Mouse (Mus musculus): ENCODE results near the gene Rplp2. TPM values are rescaled to one million over a fixed set of nuclear protein-coding genes. Genes with fewer than 3 reads are reported as not detected.
"Not testable (repeated sequence)": the region's sequence is repeated elsewhere in the genome, so short reads cannot be mapped to it uniquely, and the experiment has no call there.

The Rplp2 gene
- polyA plus RNA-seq (2011; ENCODE audit: insufficient read depth, insufficient read length, low read depth, missing spikeins): 2,328 and 2,759 TPM in 2 replicates

GRCm38 (mm10) chr7:141447110-141447991, at the start of gene Rplp2:
Gene Rplp2 (plus strand): TSS chr7:141447370.
- peak within 1 kb of the TSS; percentile 62 for H3K27ac ChIP-seq (ENCODE audit: insufficient read depth, low read length)
- TF ChIP-seq POLR2A (IDR thresholded peaks at IDR 0.05; ENCODE audit: insufficient read depth, low read length) (peak; percentile 73), EP300 (IDR thresholded peaks at IDR 0.05; ENCODE audit: insufficient read depth, low read depth, low read length) (0 out of 2 replicates have a peak, but pooled peaks have one; percentile 10), CTCF (IDR thresholded peaks at IDR 0.05; ENCODE audit: low read depth, low read length) (no peak)
- H3K27me3 ChIP-seq (ENCODE audit: control insufficient read depth, insufficient read depth, low read length, poor library complexity, severe bottlenecking): no peaks in the 10 kb centered on the region
- H3K4me3 ChIP-seq (ENCODE audit: low read depth, low read length): peak within 1 kb of the TSS; percentile 96
- peak within 1 kb of the TSS; percentile 89 for H3K9ac ChIP-seq (ENCODE audit: low read depth, poor library complexity, severe bottlenecking)
- no peaks in the 10 kb centered on the region for H3K9me3 ChIP-seq (replicated peaks; ENCODE audit: control insufficient read depth, insufficient read depth, low read length, poor library complexity, severe bottlenecking)
- H3K36me3 ChIP-seq (ENCODE audit: control insufficient read depth, insufficient read depth, low read length, poor library complexity, severe bottlenecking): peaks cover 43% of the 10 kb centered on the region
- peaks cover 1% of the 10 kb centered on the region for H3K4me1 ChIP-seq (ENCODE audit: control insufficient read depth, insufficient read depth, low read length)

- H3K36me3 ChIP-seq (ENCODE audit: control insufficient read depth, insufficient read depth, low read length, poor library complexity, severe bottlenecking): peaks cover 33% of the 10 kb centered on the region
- no peaks in the 10 kb centered on the region for H3K9me3 ChIP-seq (replicated peaks; ENCODE audit: control insufficient read depth, insufficient read depth, low read length, poor library complexity, severe bottlenecking)
- no peak overlapping the region for H3K27ac ChIP-seq (ENCODE audit: insufficient read depth, low read length)
Measured at GRCm38 (mm10) chr7:141403305-141403704, 43.9 kb upstream of the Rplp2 start.

GRCm38 (mm10) chr7:141405466-141405865, 41.7 kb upstream of the Rplp2 start:
- Histone ChIP-seq H3K9me3 (replicated peaks; ENCODE audit: control insufficient read depth, insufficient read depth, low read length, poor library complexity, severe bottlenecking) (no peaks in the 10 kb centered on the region), H3K9ac (ENCODE audit: low read depth, poor library complexity, severe bottlenecking) (no peak overlapping the region), H3K4me3 (ENCODE audit: low read depth, low read length) (no peak overlapping the region), H3K27me3 (ENCODE audit: control insufficient read depth, insufficient read depth, low read length, poor library complexity, severe bottlenecking) (no peaks in the 10 kb centered on the region), H3K36me3 (ENCODE audit: control insufficient read depth, insufficient read depth, low read length, poor library complexity, severe bottlenecking) (peaks cover 13% of the 10 kb centered on the region; the same call in 1 of the 2 replicates), H3K4me1 (ENCODE audit: control insufficient read depth, insufficient read depth, low read length) (no peaks in the 10 kb centered on the region), H3K27ac (ENCODE audit: insufficient read depth, low read length) (no peak overlapping the region)
- TF ChIP-seq EP300 (IDR thresholded peaks at IDR 0.05; ENCODE audit: insufficient read depth, low read depth, low read length): no peak
- no peak for TF ChIP-seq CTCF (IDR thresholded peaks at IDR 0.05; ENCODE audit: low read depth, low read length)
- no peak for TF ChIP-seq POLR2A (IDR thresholded peaks at IDR 0.05; ENCODE audit: insufficient read depth, low read length)

More at GRCm38 (mm10) chr7:141403305-141403704, 43.9 kb upstream of the Rplp2 start:
- TF ChIP-seq CTCF (IDR thresholded peaks at IDR 0.05; ENCODE audit: low read depth, low read length) (peak; percentile 99), EP300 (IDR thresholded peaks at IDR 0.05; ENCODE audit: insufficient read depth, low read depth, low read length) (no peak)
- no peak overlapping the region for H3K4me3 ChIP-seq (ENCODE audit: low read depth, low read length)
- H3K9ac ChIP-seq (ENCODE audit: low read depth, poor library complexity, severe bottlenecking): no peak overlapping the region
- H3K27me3 ChIP-seq (ENCODE audit: control insufficient read depth, insufficient read depth, low read length, poor library complexity, severe bottlenecking): no peaks in the 10 kb centered on the region
- no peaks in the 10 kb centered on the region for H3K4me1 ChIP-seq (ENCODE audit: control insufficient read depth, insufficient read depth, low read length)

- not testable (repeated sequence) for H3K27me3 ChIP-seq (ENCODE audit: control insufficient read depth, insufficient read depth, low read length, poor library complexity, severe bottlenecking); H3K36me3 ChIP-seq (ENCODE audit: control insufficient read depth, insufficient read depth, low read length, poor library complexity, severe bottlenecking); H3K9ac ChIP-seq (ENCODE audit: low read depth, poor library complexity, severe bottlenecking); H3K4me1 ChIP-seq (ENCODE audit: control insufficient read depth, insufficient read depth, low read length); H3K27ac ChIP-seq (ENCODE audit: insufficient read depth, low read length); H3K4me3 ChIP-seq (ENCODE audit: low read depth, low read length); H3K9me3 ChIP-seq (replicated peaks; ENCODE audit: control insufficient read depth, insufficient read depth, low read length, poor library complexity, severe bottlenecking)
Measured at GRCm38 (mm10) chr7:141407670-141408069, 39.5 kb upstream of the Rplp2 start.

GRCm38 (mm10) chr7:141408833-141409232, 38.3 kb upstream of the Rplp2 start:
- H3K36me3 ChIP-seq (ENCODE audit: control insufficient read depth, insufficient read depth, low read length, poor library complexity, severe bottlenecking): no peaks in the 10 kb centered on the region
- TF ChIP-seq CTCF (IDR thresholded peaks at IDR 0.05; ENCODE audit: low read depth, low read length) (peak; percentile 96), EP300 (IDR thresholded peaks at IDR 0.05; ENCODE audit: insufficient read depth, low read depth, low read length) (no peak), POLR2A (IDR thresholded peaks at IDR 0.05; ENCODE audit: insufficient read depth, low read length) (no peak)
- H3K9me3 ChIP-seq (replicated peaks; ENCODE audit: control insufficient read depth, insufficient read depth, low read length, poor library complexity, severe bottlenecking): no peaks in the 10 kb centered on the region
- no peaks in the 10 kb centered on the region for H3K4me1 ChIP-seq (ENCODE audit: control insufficient read depth, insufficient read depth, low read length)
- H3K4me3 ChIP-seq (ENCODE audit: low read depth, low read length): no peak overlapping the region
- no peak overlapping the region for H3K9ac ChIP-seq (ENCODE audit: low read depth, poor library complexity, severe bottlenecking)
- H3K27me3 ChIP-seq (ENCODE audit: control insufficient read depth, insufficient read depth, low read length, poor library complexity, severe bottlenecking): no peaks in the 10 kb centered on the region
- no peak overlapping the region for H3K27ac ChIP-seq (ENCODE audit: insufficient read depth, low read length)

GRCm38 (mm10) chr7:141410631-141411030, 36.5 kb upstream of the Rplp2 start:
- no peaks in the 10 kb centered on the region for H3K36me3 ChIP-seq (ENCODE audit: control insufficient read depth, insufficient read depth, low read length, poor library complexity, severe bottlenecking)
- no peak overlapping the region for H3K9ac ChIP-seq (ENCODE audit: low read depth, poor library complexity, severe bottlenecking)
- TF ChIP-seq EP300 (IDR thresholded peaks at IDR 0.05; ENCODE audit: insufficient read depth, low read depth, low read length) (no peak), CTCF (IDR thresholded peaks at IDR 0.05; ENCODE audit: low read depth, low read length) (no peak), POLR2A (IDR thresholded peaks at IDR 0.05; ENCODE audit: insufficient read depth, low read length) (no peak)

More at GRCm38 (mm10) chr7:141410631-141411030, 36.5 kb upstream of the Rplp2 start:
- H3K27ac ChIP-seq (ENCODE audit: insufficient read depth, low read length): no peak overlapping the region
- H3K4me1 ChIP-seq (ENCODE audit: control insufficient read depth, insufficient read depth, low read length): no peaks in the 10 kb centered on the region
- H3K27me3 ChIP-seq (ENCODE audit: control insufficient read depth, insufficient read depth, low read length, poor library complexity, severe bottlenecking): no peaks in the 10 kb centered on the region
- H3K9me3 ChIP-seq (replicated peaks; ENCODE audit: control insufficient read depth, insufficient read depth, low read length, poor library complexity, severe bottlenecking): no peaks in the 10 kb centered on the region
- H3K4me3 ChIP-seq (ENCODE audit: low read depth, low read length): no peak overlapping the region
